Mouse (Mus musculus): ENCODE results near the gene Mbd3.

DNA sequence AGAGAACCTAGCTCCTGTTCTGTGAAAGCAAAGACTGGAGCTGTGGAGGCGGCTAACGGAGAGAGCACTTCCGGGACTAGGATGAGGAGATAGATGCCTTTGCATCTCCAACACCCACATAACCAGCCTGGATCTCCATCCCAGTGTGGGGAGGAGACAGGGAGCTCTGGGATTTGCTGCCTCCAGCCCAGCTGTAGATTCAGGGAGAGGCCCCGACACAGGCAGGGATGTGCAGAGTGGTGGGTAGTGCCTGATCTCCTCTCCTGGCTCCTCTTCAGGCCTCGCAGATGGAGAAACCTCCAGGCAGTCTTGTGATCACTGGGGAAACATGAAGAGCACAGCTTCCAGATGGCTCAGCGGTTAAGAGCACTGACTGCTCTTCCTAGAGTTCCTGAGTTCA, 26.6 kb downstream of the Mbd3 start:
- TF ChIP-seq CTCF (IDR thresholded peaks at IDR 0.05) = no peak
- TF ChIP-seq EP300 (IDR thresholded peaks at IDR 0.05) = no peak
